Mouse (Mus musculus) olfactory bulb, adult 2 months (tissue): ENCODE results near the gene Gm11027.

Source experiments
- CTCF ChIP-seq: fragments of 200-500 bp; IDR thresholded peaks from 2 replicates; pipeline ENCODE4 v1.5.1; 2012; ENCODE audit warnings: low read depth, mild to moderate bottlenecking, low read length, moderate library complexity; ENCODE audit not compliant: insufficient read depth
- POLR2A ChIP-seq: fragments of 200-500 bp; IDR thresholded peaks from 2 replicates; pipeline ENCODE4 v1.6.1; 2012; ENCODE audit warnings: mild to moderate bottlenecking, low read depth, low read length, moderate library complexity; ENCODE audit not compliant: insufficient read depth

GRCm38 (mm10) chr12:116306042-116306441 is 30.9 kb downstream of the Gm11027 start:
- no peak for TF ChIP-seq CTCF
- TF ChIP-seq POLR2A: no peak
